Mouse (Mus musculus): ENCODE results near the gene Pacs2.

DNA sequence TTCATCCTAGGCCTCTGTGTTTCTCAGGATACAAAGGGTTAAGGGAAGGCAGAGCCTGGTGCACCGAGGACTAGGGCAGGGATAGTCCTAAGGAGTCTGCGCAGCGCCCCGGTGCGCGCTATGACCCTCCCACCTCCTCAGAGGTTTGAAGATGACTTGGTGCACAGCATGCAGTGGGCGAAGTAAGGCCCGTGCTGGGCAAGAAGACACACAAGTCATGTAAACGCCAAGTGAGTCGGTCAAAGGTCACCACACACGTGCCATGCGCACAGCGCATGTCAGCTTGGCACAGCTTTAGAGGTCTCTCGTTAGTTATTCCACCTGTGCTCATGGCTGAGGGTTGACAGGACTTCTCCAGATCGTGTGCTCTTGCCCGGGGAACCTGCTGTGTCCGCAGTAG, 75.7 kb downstream of the Pacs2 start:
- TF ChIP-seq TAL1 (IDR thresholded peaks at IDR 0.05; ENCODE audit: low read length) (no peak), GATA1 (IDR thresholded peaks at IDR 0.05; ENCODE audit: low read length) (no peak)

Data from erythroblast, embryonic 14.5 days (primary cell).